Mouse (Mus musculus): ENCODE results near the gene Galnt12. TPM values are rescaled to one million over a fixed set of nuclear protein-coding genes. Genes with fewer than 3 reads are reported as not detected.
A peak's percentile ranks its signal among the peaks of the same experiment; 100 is the strongest.

Galnt12 gene
- polyA plus RNA-seq, 1 experiment from 2014 or later, result 16.6 TPM

- ATAC-seq (replicated peaks; ENCODE audit: low FRiP score, low TSS enrichment, low read depth), result no peak
- 90% methylated on average over 3 of the region's 3 CpGs for WGBS
- DNase-seq (ENCODE audit: low spot score), result no peak
- no peak overlapping the region for H3K4me2 ChIP-seq (ENCODE audit: low read length)
- H3K4me3 ChIP-seq (ENCODE audit: low read depth, low read length), result no peak overlapping the region
- no peak overlapping the region for H3K27ac ChIP-seq (ENCODE audit: low read depth)
- no peaks in the 10 kb centered on the region for H3K9me3 ChIP-seq (ENCODE audit: control insufficient read depth, low read length)
- H3K36me3 ChIP-seq (ENCODE audit: control insufficient read depth, insufficient read depth, low read length), result no peaks in the 10 kb centered on the region
- peaks cover 8% of the 10 kb centered on the region for H3K4me1 ChIP-seq (replicated peaks; ENCODE audit: control insufficient read depth, insufficient read depth, low read length)
- no peak overlapping the region for H3K9ac ChIP-seq (ENCODE audit: low read length)
- H3K27me3 ChIP-seq (replicated peaks; ENCODE audit: control insufficient read depth, insufficient read depth, low read length), result no peaks in the 10 kb centered on the region
Observed at GRCm38 (mm10) chr4:47150806-47151205, 59.1 kb downstream of the Galnt12 start.

GRCm38 (mm10) chr4:47151553-47152183, 60.0 kb downstream of the Galnt12 start:
- Histone ChIP-seq H3K4me1 (replicated peaks; ENCODE audit: control insufficient read depth, insufficient read depth, low read length) (peaks cover 8% of the 10 kb centered on the region), H3K4me2 (ENCODE audit: low read length) (no peak overlapping the region), H3K27me3 (replicated peaks; ENCODE audit: control insufficient read depth, insufficient read depth, low read length) (no peaks in the 10 kb centered on the region), H3K9ac (ENCODE audit: low read length) (no peak overlapping the region), H3K9me3 (ENCODE audit: control insufficient read depth, low read length) (no peaks in the 10 kb centered on the region), H3K36me3 (ENCODE audit: control insufficient read depth, insufficient read depth, low read length) (no peaks in the 10 kb centered on the region), H3K27ac (ENCODE audit: low read depth) (no peak overlapping the region), H3K4me3 (ENCODE audit: low read depth, low read length) (no peak overlapping the region)
- DNase-seq (ENCODE audit: low spot score) (peak; percentile 60), ATAC-seq (replicated peaks; ENCODE audit: low FRiP score, low TSS enrichment, low read depth) (peak; percentile 68; the same call in 1 of the 2 replicates)
- WGBS, result 51% methylated on average over 8 of the region's 8 CpGs

- ATAC-seq (replicated peaks; ENCODE audit: low FRiP score, low TSS enrichment, low read depth) (peak; percentile 36; the same call in 1 of the 2 replicates), DNase-seq (ENCODE audit: low spot score) (no peak)
- Histone ChIP-seq H3K27ac (ENCODE audit: low read depth) (no peak overlapping the region), H3K9me3 (ENCODE audit: control insufficient read depth, low read length) (no peaks in the 10 kb centered on the region), H3K4me3 (ENCODE audit: low read depth, low read length) (no peak overlapping the region), H3K36me3 (ENCODE audit: control insufficient read depth, insufficient read depth, low read length) (no peaks in the 10 kb centered on the region), H3K9ac (ENCODE audit: low read length) (no peak overlapping the region), H3K4me2 (ENCODE audit: low read length) (no peak overlapping the region), H3K4me1 (replicated peaks; ENCODE audit: control insufficient read depth, insufficient read depth, low read length) (no peaks in the 10 kb centered on the region), H3K27me3 (replicated peaks; ENCODE audit: control insufficient read depth, insufficient read depth, low read length) (no peaks in the 10 kb centered on the region)
- WGBS, result 14% methylated on average over 3 of the region's 4 CpGs
Observed at GRCm38 (mm10) chr4:47161103-47161755, 69.5 kb downstream of the Galnt12 start.

GRCm38 (mm10) chr4:47161756-47162587, 70.3 kb downstream of the Galnt12 start:
- no peak for DNase-seq (ENCODE audit: low spot score)
- WGBS, result 74% methylated on average over 12 of the region's 12 CpGs
- H3K27ac ChIP-seq (ENCODE audit: low read depth), result no peak overlapping the region

GRCm38 (mm10) chr4:47172314-47172713, 80.6 kb downstream of the Galnt12 start:
- ATAC-seq (replicated peaks; ENCODE audit: low FRiP score, low TSS enrichment, low read depth) (no peak), DNase-seq (ENCODE audit: low spot score) (no peak)
- peaks cover 7% of the 10 kb centered on the region for H3K4me1 ChIP-seq (replicated peaks; ENCODE audit: control insufficient read depth, insufficient read depth, low read length)
- no peaks in the 10 kb centered on the region for H3K9me3 ChIP-seq (ENCODE audit: control insufficient read depth, low read length)
- H3K36me3 ChIP-seq (ENCODE audit: control insufficient read depth, insufficient read depth, low read length), result no peaks in the 10 kb centered on the region
- H3K27ac ChIP-seq (ENCODE audit: low read depth), result no peak overlapping the region
- H3K4me3 ChIP-seq (ENCODE audit: low read depth, low read length), result no peak overlapping the region
- no peak overlapping the region for H3K4me2 ChIP-seq (ENCODE audit: low read length)
- no peaks in the 10 kb centered on the region for H3K27me3 ChIP-seq (replicated peaks; ENCODE audit: control insufficient read depth, insufficient read depth, low read length)
- 23% methylated on average over 1 of the region's 1 CpGs for WGBS
- H3K9ac ChIP-seq (ENCODE audit: low read length), result no peak overlapping the region

More at GRCm38 (mm10) chr4:47161756-47162587, 70.3 kb downstream of the Galnt12 start:
- no peak for ATAC-seq (replicated peaks; ENCODE audit: low FRiP score, low TSS enrichment, low read depth)
- Histone ChIP-seq H3K4me1 (replicated peaks; ENCODE audit: control insufficient read depth, insufficient read depth, low read length) (no peaks in the 10 kb centered on the region), H3K4me2 (ENCODE audit: low read length) (no peak overlapping the region), H3K9me3 (ENCODE audit: control insufficient read depth, low read length) (no peaks in the 10 kb centered on the region), H3K36me3 (ENCODE audit: control insufficient read depth, insufficient read depth, low read length) (no peaks in the 10 kb centered on the region), H3K27me3 (replicated peaks; ENCODE audit: control insufficient read depth, insufficient read depth, low read length) (no peaks in the 10 kb centered on the region), H3K4me3 (ENCODE audit: low read depth, low read length) (no peak overlapping the region), H3K9ac (ENCODE audit: low read length) (no peak overlapping the region)

Other genes with a start within 250 kb of the Galnt12 start
- gene Gabbr2, start 100.0 kb upstream of the Galnt12 start, polyA plus RNA-seq (2014; fragmentation: Nextera tagmentation; extraction: Ambion mirVana), result 0.16 and 0.31 TPM in 2 replicates
- 4.2 TPM in 2 replicates for gene Anks6, start 34.5 kb upstream of the Galnt12 start, polyA plus RNA-seq (2014; fragmentation: Nextera tagmentation; extraction: Ambion mirVana)
- gene Col15a1, start 116.3 kb downstream of the Galnt12 start, polyA plus RNA-seq (2014; fragmentation: Nextera tagmentation; extraction: Ambion mirVana), result 15.4 and 15.5 TPM in 2 replicates